In genomic region chr13:52537754-52538587, GRCm38 (mm10) we compare ENCODE assay signal across 17 mouse cellular contexts. TPM values are rescaled to one million over a fixed set of nuclear protein-coding genes. Genes with fewer than 3 reads are reported as not detected.
DNase-seq lines count a peak whose midpoint lies in the region; ATAC-seq and TF ChIP-seq lines count a peak whose summit lies in the region.
"Had no signal": no experiment of that assay in that cellular context is flagged by ENCODE, and none has a peak within 500 bp of the region (broad histone marks: within the 10 kb centered on the region; RNA-seq: fewer than 3 reads in every experiment).

No protein-coding gene starts in this region.

- H3K36me3 ChIP-seq in testis, adult 2 months (ENCODE audit: control insufficient read depth, insufficient read depth, low read length): no peaks in the 10 kb centered on the region
- no peaks in the 10 kb centered on the region for H3K36me3 ChIP-seq in thymus, adult 2 months (ENCODE audit: control insufficient read depth, insufficient read depth, low read length)
- H3K36me3 ChIP-seq: heart, embryonic 13.5 days; kidney, embryonic 15.5 days; limb, embryonic 12.5 days; liver, embryonic 15.5 days; midbrain, embryonic 13.5 days had no signal

- peaks cover 8% of the 10 kb centered on the region for H3K4me1 ChIP-seq in testis, adult 2 months (ENCODE audit: control insufficient read depth, insufficient read depth, low read length)
- peaks cover 36% of the 10 kb centered on the region for H3K4me1 ChIP-seq in thymus, adult 2 months (replicated peaks; ENCODE audit: control insufficient read depth, insufficient read depth, low read length)
- H3K4me1 ChIP-seq: kidney, embryonic 15.5 days; limb, embryonic 12.5 days; liver, embryonic 15.5 days had no signal

- TF ChIP-seq CTCF in testis, adult 2 months (IDR thresholded peaks at IDR 0.05; ENCODE audit: control insufficient read depth, insufficient read depth, insufficient replicate concordance, low read depth, low read length): no peak
- no peak for TF ChIP-seq CTCF in thymus, adult 2 months (IDR thresholded peaks at IDR 0.05; ENCODE audit: borderline replicate concordance, control insufficient read depth, extremely low read depth, insufficient read depth, low read length, poor library complexity)

- no peak for TF ChIP-seq POLR2A in testis, adult 2 months (IDR thresholded peaks at IDR 0.05; ENCODE audit: control insufficient read depth, low read depth, low read length)
- TF ChIP-seq POLR2A in thymus, adult 2 months (IDR thresholded peaks at IDR 0.05; ENCODE audit: control insufficient read depth, extremely low read depth, insufficient read depth, low read length, poor library complexity): no peak

- ATAC-seq in megakaryocyte, adult 5-6 weeks (ENCODE audit: poor library complexity, severe bottlenecking): peak; percentile 38
- ATAC-seq: forebrain, embryonic 13.5 days; midbrain, embryonic 13.5 days; Patski had no signal

- 61% methylated on average over 26 of the region's 26 CpGs for WGBS in thymus, adult 2 months

- no peaks in the 10 kb centered on the region for H3K27me3 ChIP-seq in testis, adult 2 months (ENCODE audit: control insufficient read depth, insufficient read depth, low read length)
- no peaks in the 10 kb centered on the region for H3K27me3 ChIP-seq in thymus, adult 2 months (ENCODE audit: control insufficient read depth, insufficient read depth, low read length)
- H3K27me3 ChIP-seq: heart, embryonic 13.5 days; liver, embryonic 15.5 days; Patski had no signal

- DNase-seq in testis, postnatal 10 days (ENCODE audit: low spot score): no peak
- DNase-seq in thymus, adult 2 months: peak; percentile 34
- DNase-seq in layer of hippocampus, postnatal 14 days (ENCODE audit: low spot score in 2 of 2): no peak
- DNase-seq in urinary bladder, postnatal 25 days (ENCODE audit: low spot score): no peak
- DNase-seq in ovary, postnatal 14 days (ENCODE audit: low spot score): no peak
- DNase-seq: cerebellum, adult 18-20 months; right cerebral cortex, postnatal 14 days had no signal

- peak overlapping the region; percentile 61 for H3K4me3 ChIP-seq in testis, adult 2 months (ENCODE audit: control insufficient read depth, low read depth, low read length)
- no peak overlapping the region for H3K4me3 ChIP-seq in thymus, adult 2 months (ENCODE audit: control insufficient read depth, insufficient read depth, low read length)
- H3K4me3 ChIP-seq: forebrain, embryonic 13.5 days; heart, embryonic 13.5 days; kidney, embryonic 15.5 days; limb, embryonic 12.5 days; liver, embryonic 15.5 days; midbrain, embryonic 13.5 days; myocyte had no signal

- no peak overlapping the region for H3K27ac ChIP-seq in testis, adult 2 months (ENCODE audit: control insufficient read depth, insufficient read depth, low read depth, low read length)
- H3K27ac ChIP-seq in thymus, adult 2 months (ENCODE audit: control insufficient read depth, insufficient read depth, low read length): peak overlapping the region; percentile 81
- H3K27ac ChIP-seq: forebrain, embryonic 13.5 days; heart, embryonic 13.5 days; kidney, embryonic 15.5 days; limb, embryonic 12.5 days; liver, embryonic 15.5 days; midbrain, embryonic 13.5 days had no signal

RNA-seq across cellular contexts. Expression of gene Diras2, which starts 6.9 kb away (rescaled TPM):
- polyA plus RNA-seq in testis, adult 2 months (2012; rRNA removed): 1.5 and 2.4 TPM in 2 replicates
- 0.30 and 0.54 TPM in 2 replicates for total RNA-seq in megakaryocyte, adult 5-6 weeks (2015)
- 0.04 TPM in 1 of 2 replicates, not detected in the other for total RNA-seq in megakaryocyte, adult 5-6 weeks (2017)
- 21.0 and 22.4 TPM in 2 replicates for polyA plus RNA-seq in thymus, adult 2 months (2012; rRNA removed)
- 100 to 1,000 TPM; 138 to 149 TPM for total RNA-seq in layer of hippocampus, postnatal 14 days (2021)
- polyA plus RNA-seq: Patski had no signal

RNA-seq across cellular contexts. Expression of gene Syk, which starts 45.0 kb away (rescaled TPM):
- polyA plus RNA-seq in testis, adult 2 months (2012; rRNA removed): 0.72 and 0.89 TPM in 2 replicates
- 87.8 and 90.2 TPM in 2 replicates for total RNA-seq in megakaryocyte, adult 5-6 weeks (2015)
- total RNA-seq in megakaryocyte, adult 5-6 weeks (2017): 157 and 178 TPM in 2 replicates
- polyA plus RNA-seq in thymus, adult 2 months (2012; rRNA removed): 22.4 and 24.3 TPM in 2 replicates
- 1 to 10 TPM; 4.7 to 5.6 TPM for total RNA-seq in layer of hippocampus, postnatal 14 days (2021)
- polyA plus RNA-seq: Patski had no signal

Comparison
In these comparisons a context has a peak if more than half of its experiments do, and no peak if none do; other contexts are left out.
1. RNA of gene Diras2, which starts 6.9 kb away (total RNA-seq): 138 to 149 TPM in layer of hippocampus, postnatal 14 days; 0.04 to 0.54 TPM in megakaryocyte, adult 5-6 weeks; every median in the first group is over 10 times any median in the second.
2. RNA of gene Syk, which starts 45.0 kb away (total RNA-seq): 87.8 to 178 TPM in megakaryocyte, adult 5-6 weeks; 4.7 to 5.6 TPM in layer of hippocampus, postnatal 14 days; every median in the first group is over 10 times any median in the second.